Mouse (Mus musculus) ES-Bruce4 (cell line): Measurements from ENCODE around the gene Map3k7.

Source experiments
- CTCF ChIP-seq: IDR thresholded peaks from one replicate; pipeline ENCODE4 v1.8.1; 2011; ENCODE audit warnings: low read depth, low read length
- EP300 ChIP-seq: IDR thresholded peaks from 2 replicates; pipeline ENCODE4 v1.6.1; 2011; ENCODE audit warnings: low read depth, low read length; ENCODE audit not compliant: insufficient read depth
- POLR2A ChIP-seq: IDR thresholded peaks from one replicate; pipeline ENCODE4 v1.8.1; 2011; ENCODE audit warnings: low read length; ENCODE audit not compliant: insufficient read depth

DNA sequence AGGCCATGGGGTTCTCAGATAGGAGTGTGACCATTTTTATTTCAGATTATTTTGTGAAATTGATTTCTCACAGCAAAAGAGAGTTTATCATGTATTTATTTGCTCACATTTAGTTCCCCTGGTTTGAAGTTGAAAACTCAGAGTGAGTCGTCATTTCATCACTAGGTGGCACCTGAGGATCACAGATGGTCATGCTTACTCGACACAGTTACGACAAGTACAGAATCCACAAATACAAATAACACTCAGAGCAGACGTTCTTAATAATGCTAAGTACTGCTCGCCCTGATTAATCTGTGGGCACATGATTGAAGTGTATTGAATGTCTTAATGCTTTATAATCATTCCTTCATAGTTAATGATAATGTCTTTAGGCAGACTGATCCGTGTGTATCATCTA is 8.3 kb downstream of the Map3k7 start:
- TF ChIP-seq CTCF (no peak), POLR2A (no peak), EP300 (no peak)
